Mouse (Mus musculus): Measurements from ENCODE around the gene Ifna9.
"Not testable (repeated sequence)": the region's sequence is repeated elsewhere in the genome, so short reads cannot be mapped to it uniquely, and the experiment has no call there.

Gene Ifna9

DNA sequence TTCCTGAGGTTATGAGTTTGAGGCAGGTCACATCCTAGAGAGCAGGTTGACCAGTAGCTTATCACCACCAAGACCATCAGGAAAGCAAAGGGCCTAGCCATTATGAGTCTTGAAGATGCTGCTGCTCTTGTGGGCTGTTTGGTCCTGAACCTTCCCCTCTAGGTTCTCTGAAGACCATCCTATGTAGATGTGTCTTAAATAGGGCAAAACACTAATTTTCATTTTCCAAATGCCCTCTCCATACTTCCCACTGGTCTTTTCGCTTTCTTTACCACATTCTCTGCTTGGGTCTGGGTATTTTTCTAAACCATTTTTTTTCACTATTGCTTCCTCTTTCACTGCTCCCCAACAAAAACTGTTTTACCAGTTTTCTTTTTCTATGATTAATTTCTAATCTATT lies at the start of gene Ifna9:
Gene Ifna9, minus strand, starts transcription at position 101 of the 400 bp plus-strand sequence.
- no peak for DNase-seq (ENCODE audit: low spot score in 2 of 2)

DNA sequence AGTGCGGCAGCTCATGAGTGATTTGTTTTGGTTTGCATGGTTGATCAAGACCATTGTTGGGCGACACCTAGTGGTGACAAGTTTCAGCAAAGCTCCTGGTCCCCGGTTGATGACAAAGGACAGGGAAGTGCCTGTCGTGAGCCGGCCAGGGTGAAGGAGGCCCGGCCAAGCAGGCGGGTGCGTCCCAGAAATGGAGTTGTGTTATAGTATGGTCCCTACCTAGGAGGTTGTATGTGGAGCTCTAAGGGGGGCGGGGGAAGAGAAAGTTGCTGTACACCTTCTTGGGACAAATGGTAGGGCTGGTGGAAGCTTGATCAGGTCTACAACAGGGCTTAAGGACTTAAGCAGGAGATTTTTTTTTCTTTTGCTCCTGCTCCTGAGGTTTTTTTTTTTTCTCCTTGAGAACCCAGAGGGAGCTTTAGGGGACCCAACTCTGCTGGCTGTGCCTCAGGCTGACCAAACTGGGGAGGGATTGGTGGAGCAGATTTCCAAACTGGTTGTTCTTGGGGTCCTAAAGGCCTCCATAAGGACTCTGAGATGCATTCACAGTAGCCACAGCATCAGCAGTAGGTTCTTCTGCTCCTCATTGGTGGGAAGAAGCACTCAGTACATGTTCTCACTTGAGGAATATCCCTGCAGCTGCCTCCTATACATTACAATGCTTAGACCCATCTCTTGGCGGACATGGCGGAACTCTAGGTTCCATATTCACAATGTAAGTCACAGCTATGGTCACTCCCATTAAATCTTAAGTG lies 49.1 kb upstream of the Ifna9 start:
- DNase-seq (ENCODE audit: low spot score in 2 of 2): peak; percentile 72 to 89

DNA sequence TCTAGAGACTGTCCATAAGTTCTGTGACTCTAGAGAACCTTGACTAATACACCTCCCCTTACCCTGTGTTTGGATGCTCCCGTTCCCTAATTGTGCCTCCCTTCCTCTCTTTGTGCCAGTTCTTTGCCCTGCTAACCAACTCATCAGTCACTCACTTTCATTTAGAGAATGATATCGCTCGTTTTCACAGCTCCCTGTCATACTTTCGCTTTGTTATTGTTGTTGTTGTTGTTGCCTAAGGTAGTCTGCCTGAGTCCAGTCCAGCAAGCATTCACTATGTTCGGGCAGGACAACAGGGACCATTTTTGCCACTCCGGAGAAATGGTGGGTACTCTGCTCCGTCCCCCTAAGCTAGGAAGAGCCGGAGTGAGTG lies 48.5 kb upstream of the Ifna9 start:
- no peak for DNase-seq (ENCODE audit: low spot score in 2 of 2)

- DNase-seq (ENCODE audit: low spot score in 2 of 2): no peak
Observed at GRCm38 (mm10) chr4:88634311-88634710, 42.1 kb upstream of the Ifna9 start, which contains the start of gene C87499. C87499 (minus strand) TSS chr4:88634411.

GRCm38 (mm10) chr4:88603276-88603675 lies 11.1 kb upstream of the Ifna9 start, which contains the start of gene Ifna12:
Ifna12 (minus strand) TSS chr4:88603376.
- no peak for DNase-seq (ENCODE audit: low spot score in 2 of 2)

- no peak for DNase-seq (ENCODE audit: low spot score in 2 of 2)
Observed at GRCm38 (mm10) chr4:88571698-88572097, 20.5 kb downstream of the Ifna9 start, which contains the start of gene Ifna14. Ifna14 (minus strand) TSS chr4:88571798.

DNA sequence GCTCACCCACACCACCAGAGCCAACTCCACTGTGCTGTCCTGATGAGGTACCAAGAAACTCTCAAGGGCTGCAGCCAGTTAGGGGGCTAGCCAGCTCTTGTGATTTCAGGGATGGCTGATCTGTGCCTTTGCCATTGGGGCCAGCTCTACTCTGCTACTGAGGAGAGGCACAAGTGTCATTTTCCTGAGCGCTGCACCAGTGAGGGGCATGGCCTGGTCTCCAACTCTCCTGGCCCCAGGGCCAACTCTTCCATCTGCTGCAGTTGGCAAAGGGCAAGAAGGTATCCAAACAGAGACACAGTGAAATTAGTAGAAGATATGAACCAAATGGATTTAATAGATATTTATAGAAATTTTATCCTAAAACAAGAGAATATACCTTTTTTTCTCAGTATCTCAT lies 30.4 kb downstream of the Ifna9 start:
- DNase-seq (ENCODE audit: low spot score in 2 of 2): no peak

DNA sequence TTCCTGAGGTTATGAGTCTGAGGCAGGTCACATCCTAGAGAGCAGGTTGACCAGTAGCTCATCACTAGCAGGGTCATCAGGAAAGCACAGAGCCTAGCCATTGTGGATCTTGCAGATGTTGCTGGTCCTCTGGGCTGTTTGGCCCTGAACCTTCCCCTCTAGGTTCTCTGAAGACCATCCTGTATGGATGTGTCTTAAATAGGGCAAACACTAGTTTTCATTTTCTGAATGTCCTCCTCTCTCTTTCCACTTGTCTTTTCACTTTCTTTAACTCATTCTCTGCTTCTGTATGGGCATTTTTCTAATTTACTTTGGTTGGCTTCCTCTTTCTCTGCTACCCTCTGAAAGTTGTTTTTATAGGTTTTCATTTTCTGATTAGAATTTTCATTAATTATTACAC lies 34.0 kb downstream of the Ifna9 start, which contains the start of gene Ifna15:
Gene Ifna15, minus strand, starts transcription at position 101 of the 400 bp plus-strand sequence.
- DNase-seq (ENCODE audit: low spot score in 2 of 2): not testable (repeated sequence)

GRCm38 (mm10) chr4:88550161-88550945 lies 41.8 kb downstream of the Ifna9 start:
- DNase-seq (ENCODE audit: low spot score in 2 of 2): peak; percentile 75 to 79

GRCm38 (mm10) chr4:88547986-88548385 lies 44.2 kb downstream of the Ifna9 start:
- no peak for DNase-seq (ENCODE audit: low spot score in 2 of 2)

GRCm38 (mm10) chr4:88543649-88544234 lies 48.4 kb downstream of the Ifna9 start:
- DNase-seq (ENCODE audit: low spot score in 2 of 2): peak; percentile 42 to 56
